Mouse (Mus musculus) gastrocnemius, postnatal 10 days (tissue): Measurements from ENCODE around the gene Cyb5r2. TPM values are rescaled to one million over a fixed set of nuclear protein-coding genes. Genes with fewer than 3 reads are reported as not detected.

Source experiments
- DNase-seq: peaks from one replicate; pipeline ENCODE4 v3.0.0; 2021; ENCODE audit warnings: mixed read lengths
- long read RNA-seq, 2 experiments: library from polyadenylated mRNA; stranded (forward); transcript quantifications; one replicate each; pipeline ENCODE4 v2.0.0; 2021
- total RNA-seq, 2 experiments: library from RNA; stranded (reverse); gene quantifications; 2 replicates each; pipeline ENCODE4 v1.2.3; 2021

Cyb5r2 gene
- total RNA-seq, result under 1 TPM; 0.20 to 0.54 TPM
- long read RNA-seq, experiment 1, partial matches to known transcripts, result 0 of 1 reads
- long read RNA-seq, experiment 1, other reads (novel, unspliced or antisense), result 1 of 1 reads
- long read RNA-seq, experiment 2, result 0 reads

DNA sequence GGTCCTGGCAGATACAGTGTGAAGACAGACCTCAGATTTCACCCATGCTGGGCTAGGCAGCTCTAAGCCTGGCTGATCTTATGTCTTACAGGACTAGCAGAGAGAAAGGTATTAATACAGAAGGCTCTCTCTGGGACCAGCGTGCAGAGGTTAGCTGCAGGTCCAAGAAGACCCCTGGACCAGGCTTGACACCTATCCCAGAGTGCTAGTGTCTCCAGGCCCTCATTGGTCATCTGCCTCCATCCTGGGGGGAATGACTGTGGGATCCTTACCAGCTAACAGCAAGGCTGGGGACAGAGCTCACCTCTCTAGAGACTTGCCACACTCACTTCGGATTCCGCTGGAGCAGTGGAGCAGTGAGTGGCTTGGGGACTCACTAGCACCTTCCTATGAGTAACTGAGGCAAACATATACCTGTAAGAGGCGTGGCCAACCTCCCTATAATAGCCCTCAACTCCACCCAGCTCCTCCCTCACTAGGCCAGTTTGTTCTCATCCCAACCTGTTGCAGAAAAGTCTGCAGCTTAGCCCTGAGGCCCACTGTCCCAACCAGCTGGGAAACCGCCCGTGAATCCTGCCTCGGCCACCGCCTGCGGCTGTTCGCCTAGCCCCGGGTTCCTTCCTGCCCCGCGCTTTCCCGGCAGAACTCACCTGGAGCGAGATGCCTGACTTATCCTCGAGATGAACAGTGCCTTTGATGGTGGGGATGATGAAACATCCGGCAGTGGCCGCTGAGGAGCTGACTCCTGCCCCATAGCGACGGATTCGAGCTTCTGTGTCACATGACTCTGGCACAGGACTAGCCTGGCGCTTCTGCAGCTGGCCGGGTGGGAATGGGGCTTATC lies at the start of gene Cyb5r2:
Gene Cyb5r2 (minus strand): TSS at position 725 of the 844 bp plus-strand sequence.
- peak; percentile 31 for DNase-seq

DNA sequence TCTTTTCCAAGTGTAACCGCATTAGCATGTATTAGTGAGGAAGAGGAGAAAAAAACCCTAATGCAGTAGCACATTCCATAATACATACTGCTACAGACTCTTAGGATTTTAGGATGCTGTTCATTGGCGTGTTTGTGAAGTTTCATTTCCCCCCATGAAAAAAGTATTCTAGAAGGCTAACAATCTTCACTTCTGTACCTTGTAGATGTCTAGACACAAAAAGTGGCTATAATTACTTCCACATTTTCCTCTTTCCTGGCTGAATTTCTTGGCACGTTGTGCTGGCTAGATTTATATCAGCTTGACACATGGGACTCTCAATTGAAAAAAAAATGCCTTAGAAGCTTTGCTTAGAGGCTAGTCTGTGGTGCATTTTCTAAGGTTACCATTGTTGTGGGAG lies 44.3 kb upstream of the Cyb5r2 start:
- DNase-seq, result no peak

DNA sequence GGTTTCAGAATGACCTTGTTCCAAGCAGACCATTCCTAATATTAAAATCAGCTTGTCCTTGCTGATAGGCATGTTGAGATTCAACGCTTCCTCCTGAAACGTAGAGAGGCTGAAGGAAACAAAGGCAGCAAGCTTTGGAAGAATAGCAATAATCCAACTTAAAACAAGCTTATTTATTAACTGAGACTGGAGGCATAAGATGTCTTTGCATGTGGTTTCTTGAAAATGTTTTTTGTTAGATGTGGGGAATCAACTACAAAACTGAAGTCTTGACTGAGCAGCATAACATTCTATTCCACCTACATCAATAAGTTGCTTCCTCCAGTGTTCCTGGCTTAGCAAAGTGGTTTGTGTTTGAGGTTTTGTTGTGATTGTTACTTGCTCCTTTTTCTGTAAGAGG lies 43.3 kb upstream of the Cyb5r2 start, which contains the start of gene Ovch2:
Gene Ovch2 (minus strand): TSS at position 101 of the 400 bp plus-strand sequence.
- DNase-seq, result no peak

DNA sequence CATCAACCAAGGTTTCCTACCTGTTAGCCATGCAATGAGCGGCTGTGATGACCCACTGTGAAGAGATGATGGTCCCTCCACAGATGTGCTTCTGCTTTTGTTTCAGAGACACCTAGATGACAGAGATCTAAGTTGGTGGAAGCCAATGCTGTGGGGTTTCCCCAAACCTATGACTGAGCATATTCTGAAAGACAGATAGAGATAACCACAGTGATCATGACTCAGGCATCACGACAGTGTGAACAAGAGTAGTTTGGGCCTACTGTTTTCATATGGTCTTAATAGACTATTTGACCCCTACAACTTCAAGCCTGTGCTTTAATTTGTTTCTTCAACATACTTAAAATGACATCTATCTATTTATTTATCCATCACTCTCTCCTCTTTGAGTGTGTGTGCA lies 38.7 kb upstream of the Cyb5r2 start:
- DNase-seq, result no peak

DNA sequence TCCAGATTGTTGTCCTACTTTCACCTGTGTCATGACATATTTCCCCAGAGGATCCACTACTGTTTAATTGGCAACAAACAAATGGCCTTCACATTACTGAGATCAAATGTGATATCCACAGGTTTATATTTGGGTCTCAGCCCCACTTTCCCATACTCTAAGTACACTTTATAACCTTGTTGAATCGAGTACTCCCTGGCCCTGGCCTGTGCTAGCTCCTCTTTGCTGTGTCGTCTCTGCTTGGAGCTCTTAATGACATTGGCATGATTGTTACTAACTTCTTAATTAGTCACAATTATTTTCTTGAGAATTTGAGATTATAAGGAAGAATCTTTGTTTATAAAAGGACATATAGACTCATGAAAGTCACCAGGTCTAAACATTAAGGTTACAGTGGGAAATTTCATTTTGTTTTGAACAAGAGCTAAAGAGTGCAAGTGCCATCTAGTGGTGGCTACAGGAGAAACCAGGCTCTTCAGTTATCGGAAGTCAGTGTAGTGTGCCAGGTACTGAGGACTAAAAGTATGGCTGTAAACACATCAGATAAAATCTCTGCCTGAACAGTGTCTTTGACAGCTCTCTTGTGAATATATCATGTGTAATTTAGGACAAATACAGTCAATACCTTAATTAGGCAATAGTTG lies 30.3 kb upstream of the Cyb5r2 start:
- DNase-seq, result no peak

DNA sequence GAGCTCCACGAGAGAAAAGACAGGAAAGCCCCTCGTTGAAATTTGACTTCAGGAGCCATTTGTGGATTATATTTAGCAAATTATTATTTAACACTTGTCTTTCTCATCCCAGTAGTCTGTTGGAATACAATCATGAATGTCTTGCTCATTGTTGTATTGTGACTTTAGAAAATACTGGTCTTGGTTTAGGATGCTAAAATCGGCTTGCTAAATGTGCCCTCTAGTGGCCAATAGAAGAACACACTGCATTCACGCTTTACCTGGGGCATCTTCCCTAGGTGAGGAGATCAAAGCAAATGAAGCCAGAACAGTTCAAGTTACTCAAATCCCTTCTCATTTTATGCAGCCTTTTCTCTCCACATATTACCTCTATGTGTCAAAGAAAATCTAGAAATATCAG lies 21.8 kb upstream of the Cyb5r2 start:
- DNase-seq, result no peak

DNA sequence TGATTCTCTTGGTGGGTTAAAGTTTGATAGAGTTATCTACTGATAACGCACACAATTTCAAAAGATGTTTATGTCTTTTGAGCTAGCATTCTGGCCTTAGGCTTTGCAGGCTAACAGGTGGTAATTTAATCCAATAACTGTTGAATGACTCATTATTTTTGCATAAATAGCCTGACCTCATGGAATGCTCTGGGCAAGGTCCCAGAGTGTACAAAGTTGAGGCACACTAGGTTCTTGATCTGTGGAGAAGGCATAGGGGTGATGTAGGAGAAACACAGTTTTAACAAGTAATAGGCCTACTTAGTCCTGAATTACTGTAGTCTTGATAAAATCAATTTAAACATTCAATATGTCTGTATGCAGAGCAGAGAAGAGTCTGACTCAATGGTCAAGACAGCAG lies 20.4 kb upstream of the Cyb5r2 start:
- no peak for DNase-seq

DNA sequence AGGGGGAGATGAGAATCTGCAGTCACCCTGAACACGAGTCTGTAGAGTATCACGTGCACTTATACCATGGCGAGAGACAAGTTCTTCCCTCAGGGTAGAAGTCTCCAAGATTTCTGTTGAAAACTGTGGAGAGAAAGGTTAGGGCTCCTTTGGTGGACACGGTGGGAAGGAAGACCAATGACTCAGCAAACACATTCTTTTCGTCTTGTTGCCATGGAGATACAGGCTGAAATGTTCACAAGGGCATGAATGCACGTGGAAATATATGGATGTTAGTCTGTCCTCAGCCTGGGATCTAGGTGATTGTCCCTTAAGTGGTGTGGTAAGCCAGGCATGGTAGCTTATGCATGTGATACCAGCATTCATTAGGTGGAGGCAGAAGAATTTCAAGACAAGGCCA lies 13.0 kb upstream of the Cyb5r2 start:
- no peak for DNase-seq

DNA sequence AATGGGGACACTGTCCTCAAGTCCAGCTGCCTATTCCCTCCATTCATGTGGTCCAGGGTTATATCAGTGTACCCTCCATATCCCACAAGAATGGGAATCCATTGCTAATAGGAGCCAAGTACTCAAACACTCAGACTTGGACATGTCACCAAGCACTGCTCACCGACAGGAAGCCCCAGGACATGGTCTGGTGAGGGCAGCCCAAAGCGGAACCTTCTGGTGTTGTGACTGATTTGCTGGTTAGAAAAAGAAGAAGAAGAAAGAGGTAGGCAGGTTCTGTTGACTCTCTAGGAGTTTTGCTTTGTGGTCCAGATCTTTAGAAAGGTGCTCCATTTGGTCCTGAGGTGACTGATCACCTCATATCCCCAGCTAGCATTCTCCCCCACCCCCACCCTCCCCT lies 1.1 kb downstream of the Cyb5r2 start:
- DNase-seq, result no peak

DNA sequence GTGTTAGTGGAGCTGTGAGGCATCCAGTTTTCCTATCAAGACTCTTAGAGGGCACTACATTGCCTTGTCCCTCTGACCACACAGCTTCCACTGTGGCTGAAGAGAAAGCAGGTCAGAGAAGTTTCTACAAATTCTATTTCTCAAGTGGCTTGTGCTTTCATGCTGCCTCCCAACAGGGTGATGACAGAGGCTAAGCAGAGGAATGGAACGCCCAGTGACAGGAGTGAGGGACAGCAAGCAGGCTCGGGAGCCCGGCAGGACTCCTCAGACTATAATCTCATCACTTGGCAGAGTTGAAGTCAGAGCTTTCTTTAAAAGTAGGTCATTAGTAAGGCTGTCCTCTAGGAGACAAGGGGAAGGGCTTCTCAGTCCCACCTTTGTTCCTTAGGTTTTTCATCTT lies 1.9 kb downstream of the Cyb5r2 start:
- no peak for DNase-seq

DNA sequence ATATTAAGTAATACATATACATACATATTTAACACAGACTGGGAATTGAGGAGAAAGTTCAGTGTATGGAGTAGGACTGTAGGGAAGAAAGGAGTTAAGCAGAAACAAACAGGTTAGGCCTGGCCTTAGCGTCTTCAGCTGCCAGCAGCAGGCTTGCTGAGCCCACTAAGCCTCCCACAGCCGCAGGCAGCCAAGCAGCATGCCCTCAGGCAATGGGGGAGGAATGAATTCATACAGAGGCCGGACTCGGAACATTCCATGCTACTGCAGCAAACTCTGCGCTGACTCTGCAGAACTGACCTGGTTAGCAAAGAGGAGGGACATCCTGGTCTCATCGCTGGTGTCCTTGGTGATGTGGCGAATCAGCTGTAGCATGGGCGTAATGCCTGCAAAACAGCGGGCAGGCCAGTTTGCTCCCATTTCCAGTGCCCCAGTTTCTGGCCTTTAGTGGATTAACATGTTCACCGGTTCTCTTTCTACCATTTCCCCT lies 5.8 kb downstream of the Cyb5r2 start:
- DNase-seq, result no peak

DNA sequence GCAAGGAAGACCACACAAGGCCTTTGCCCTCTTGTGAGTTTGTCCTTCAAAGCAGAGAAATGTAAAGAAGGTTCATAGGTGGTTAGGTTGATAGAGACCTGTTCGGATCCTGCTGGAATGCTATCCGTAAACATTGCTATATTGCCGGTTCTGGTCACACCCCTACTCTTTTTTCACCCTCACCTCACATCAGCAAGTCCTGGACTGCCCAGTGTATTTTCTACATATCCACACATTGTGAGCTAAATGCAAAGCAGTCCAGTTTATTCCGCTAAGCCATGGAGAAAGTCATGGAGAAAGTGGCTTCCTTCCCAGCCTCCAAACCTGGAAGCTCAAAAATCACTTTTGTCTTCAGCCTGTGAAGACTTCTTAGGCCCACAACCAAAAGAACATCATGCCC lies 8.1 kb downstream of the Cyb5r2 start:
- DNase-seq, result no peak

DNA sequence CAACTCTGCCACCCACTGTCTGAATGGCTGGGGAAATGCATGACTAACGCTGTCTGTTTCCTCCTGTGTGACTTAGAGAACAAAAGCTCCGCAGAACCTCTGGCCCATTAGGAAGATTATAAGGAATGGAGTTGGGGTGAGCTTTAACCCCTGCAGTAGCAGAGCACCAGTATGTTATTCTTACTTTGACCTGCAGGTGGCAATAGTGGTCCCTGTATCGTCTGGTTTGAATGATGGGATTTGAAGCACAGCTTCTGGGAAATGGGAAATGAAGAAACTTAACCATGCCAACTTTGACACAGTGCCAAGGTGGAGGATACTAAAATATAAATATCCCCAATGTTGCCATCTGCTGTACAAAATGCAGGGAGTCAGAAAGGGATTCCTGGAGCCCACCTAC lies 8.6 kb downstream of the Cyb5r2 start:
- no peak for DNase-seq

DNA sequence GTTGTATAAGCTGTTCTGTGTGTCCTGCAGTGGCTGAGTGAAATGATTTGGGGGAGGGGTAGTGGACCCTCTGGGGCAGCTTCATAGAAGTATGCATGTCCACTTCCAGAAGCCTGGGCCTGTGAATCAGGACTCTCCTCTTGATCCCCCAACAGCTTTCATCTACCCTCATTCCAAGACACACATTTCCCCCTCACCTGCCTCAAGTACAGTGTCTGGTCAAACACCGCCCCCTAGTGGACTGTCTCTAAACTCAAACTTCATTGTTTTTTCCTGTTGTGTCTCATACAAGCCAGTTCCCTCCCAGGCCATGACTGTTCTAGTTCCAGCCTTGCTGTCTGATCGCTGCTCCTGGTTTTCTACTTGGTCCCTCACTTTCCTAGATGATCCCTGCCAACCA lies 9.9 kb downstream of the Cyb5r2 start:
- peak; percentile 62 for DNase-seq

DNA sequence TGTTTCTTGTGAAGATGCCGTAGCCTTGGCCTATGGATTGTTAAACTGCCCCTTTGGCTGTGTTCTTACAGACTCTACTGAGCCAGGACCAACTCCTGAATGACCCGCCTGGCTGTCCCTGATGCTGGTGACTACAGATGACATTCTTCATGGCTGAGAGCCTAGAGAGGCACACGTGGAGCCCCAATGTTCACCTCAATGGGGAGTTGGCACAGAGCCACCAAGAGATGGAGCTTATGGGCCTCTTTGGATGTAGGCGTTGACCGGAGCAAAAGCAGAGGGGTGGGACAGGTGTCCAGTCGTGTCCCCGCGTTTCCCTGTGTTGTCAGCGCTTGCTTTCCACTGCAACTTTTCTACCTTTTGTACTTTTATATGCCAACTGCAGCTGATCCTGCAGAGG lies 10.4 kb downstream of the Cyb5r2 start:
- DNase-seq, result no peak

DNA sequence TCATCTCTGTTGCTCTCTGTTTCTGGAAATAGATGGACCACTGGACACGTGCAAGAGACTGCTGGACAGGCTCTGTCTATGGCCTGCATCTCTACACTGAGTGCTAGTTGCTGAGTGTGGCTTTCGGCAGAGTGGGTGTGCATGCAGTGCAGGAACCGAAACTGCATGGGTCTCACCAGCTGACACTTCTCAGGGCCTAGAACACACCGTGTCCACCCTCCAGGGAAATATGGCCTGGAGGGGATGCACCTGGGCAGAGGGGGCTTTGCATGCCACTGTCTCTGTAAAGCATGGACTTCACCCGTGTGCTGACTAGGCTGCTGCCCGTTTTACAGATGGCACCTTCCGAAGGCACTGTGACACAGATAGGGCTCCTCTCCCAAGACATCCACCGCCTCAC lies 11.8 kb downstream of the Cyb5r2 start:
- no peak for DNase-seq

DNA sequence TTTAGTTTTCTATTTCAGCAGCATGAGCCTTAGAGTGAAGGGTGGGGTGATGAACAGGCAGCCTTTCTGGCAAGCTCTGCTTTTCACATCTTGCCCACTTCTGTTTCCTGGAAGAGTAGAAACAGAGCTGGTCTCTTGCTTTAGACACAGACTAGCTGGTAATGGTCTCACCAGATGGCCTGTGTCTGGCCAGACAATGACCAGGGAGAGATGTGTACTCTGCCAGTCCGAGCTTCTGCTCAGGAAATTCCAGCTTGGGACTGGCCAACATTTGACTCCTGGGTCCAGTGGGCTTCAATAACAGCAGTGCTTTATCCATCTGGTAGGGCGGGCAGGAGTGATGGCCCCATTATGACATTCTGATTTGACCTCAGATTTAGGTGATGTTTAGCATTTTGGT lies 12.7 kb downstream of the Cyb5r2 start:
- no peak for DNase-seq

DNA sequence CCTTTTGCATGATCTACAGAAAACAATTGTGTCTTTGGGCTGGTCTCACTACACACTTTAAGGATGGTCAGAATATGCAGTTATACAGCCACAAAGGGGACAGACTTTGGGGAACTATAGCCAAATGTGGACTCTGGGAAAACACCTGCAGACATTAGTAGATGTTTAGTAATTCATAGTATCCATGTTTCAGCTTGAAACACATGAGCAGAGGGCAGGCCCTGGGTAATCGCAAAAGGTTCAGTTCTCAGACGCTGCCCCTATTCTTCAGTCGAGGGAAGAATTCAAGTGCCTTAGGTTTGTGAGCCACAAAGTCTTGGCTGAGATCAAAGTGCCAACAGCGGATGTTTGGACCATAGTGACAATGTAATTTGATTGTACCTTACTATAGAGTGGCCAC lies 13.4 kb downstream of the Cyb5r2 start:
- DNase-seq, result no peak

DNA sequence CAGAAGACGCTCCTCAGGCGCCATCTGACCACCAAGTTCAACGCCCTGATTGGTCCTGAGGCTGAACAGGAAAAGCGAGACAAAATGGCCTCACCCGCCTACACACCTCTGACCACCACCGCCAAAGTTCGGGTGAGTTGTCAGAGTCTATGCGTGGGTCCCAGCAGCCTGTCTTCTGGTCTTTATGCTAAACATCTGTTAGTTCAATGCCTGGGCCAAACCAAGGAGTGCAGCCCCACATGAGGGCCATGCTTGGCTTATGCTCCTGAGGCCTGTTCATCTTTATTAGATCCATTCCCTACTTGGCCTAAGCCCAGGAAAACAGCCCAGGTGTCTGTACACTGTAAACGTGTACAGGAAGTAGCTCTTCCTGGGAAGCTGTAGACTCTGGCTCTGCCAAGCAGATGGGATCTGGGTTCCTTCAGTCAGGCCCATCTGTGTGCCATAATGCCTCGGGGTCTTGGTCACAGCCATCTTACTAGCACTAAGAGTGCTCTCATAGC lies 14.8 kb downstream of the Cyb5r2 start:
- no peak for DNase-seq

DNA sequence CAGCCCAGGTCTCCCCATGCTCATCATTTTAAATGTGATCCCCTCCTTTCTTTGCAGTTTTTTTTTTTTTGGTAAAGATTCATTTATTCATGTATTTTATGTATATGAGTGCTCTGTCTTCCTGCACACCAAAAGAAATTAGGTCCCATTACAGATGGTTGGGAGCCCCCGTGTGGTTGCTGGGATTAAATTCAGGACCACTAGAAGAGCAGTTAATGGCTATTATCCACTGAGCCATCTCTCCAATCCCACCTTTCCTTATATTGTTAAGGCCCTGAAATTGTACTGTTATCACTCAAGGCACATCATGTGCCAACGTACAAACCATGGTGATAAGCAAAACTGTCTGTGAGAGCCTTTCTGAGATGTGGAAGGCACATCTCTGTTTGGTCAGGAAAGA lies 19.1 kb downstream of the Cyb5r2 start:
- no peak for DNase-seq

DNA sequence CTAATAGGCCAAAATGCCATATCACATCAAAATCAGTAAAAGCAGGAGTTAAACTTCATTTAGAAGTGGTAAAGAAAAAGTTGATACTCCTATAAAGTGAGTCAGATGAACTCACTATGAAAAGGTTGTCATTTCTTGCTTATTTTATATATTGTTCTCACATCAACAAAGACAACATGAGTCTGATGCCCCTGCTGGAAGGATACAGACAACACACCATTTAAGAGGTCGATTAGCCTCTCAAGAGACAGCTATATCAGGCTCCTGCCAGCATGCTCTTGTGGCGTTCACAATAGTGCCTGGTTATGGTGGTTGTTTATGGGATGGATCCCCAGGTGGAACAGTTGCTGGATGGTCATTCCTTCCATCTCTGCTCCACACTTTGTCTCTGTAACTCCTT lies 24.7 kb downstream of the Cyb5r2 start:
- DNase-seq, result no peak

DNA sequence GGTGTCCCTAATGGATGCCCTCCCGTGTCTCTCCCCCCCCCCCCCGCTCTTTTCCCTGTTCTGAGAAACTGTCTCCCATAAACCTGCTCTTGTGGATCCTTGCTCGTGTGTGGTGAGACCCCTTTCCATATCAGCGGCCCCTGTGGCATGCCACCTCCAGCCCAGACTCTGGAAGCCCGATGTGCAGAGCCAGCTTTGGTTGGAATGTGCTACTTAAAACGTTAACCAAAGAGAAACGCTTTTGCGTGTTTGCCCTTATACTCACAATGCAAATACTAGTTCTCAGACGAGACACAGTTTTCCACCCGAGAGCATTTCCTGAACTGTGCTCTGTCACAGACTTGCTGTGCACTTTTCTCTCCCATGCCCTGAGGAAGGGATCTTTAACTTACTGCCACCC lies 27.2 kb downstream of the Cyb5r2 start:
- no peak for DNase-seq

DNA sequence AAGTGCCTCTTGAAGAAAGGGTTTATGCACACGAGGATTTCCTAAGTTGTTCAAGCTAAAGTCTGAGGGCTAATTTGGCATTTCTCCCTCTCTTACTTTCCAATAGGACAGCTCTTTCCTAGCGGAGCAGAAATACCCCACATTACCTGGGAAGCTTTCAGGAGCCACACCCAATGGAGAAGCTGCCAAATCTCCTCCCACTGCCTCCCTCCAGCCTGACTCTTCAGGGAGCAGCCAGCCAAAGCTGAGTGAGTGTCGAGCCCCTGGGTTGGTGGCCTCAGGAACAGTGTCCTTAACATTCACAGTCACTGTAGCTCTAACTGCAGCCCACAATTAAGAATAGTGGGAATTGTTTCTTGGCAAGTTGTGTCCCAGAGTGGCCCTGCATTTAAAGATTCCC lies 30.3 kb downstream of the Cyb5r2 start:
- no peak for DNase-seq
